Mouse (Mus musculus) fat pad, adult 2 months (tissue): Measurements from ENCODE around the gene Keap1.
"Not testable (repeated sequence)": the region's sequence is repeated elsewhere in the genome, so short reads cannot be mapped to it uniquely, and the experiment has no call there.

Experiments used
- DNase-seq: peaks from one replicate; pipeline ENCODE4 v3.0.0-alpha.2; 2011; ENCODE audit warnings: low read depth, low spot score; ENCODE audit errors: extremely low read depth

Gene Keap1

GRCm38 (mm10) chr9:21197981-21198380, 41.2 kb downstream of the Keap1 start:
- DNase-seq = no peak

GRCm38 (mm10) chr9:21196521-21197433, 42.4 kb downstream of the Keap1 start:
- no peak for DNase-seq

- DNase-seq = not testable (repeated sequence)
Observed at GRCm38 (mm10) chr9:21195736-21196505, 43.2 kb downstream of the Keap1 start.

- DNase-seq = no peak
Observed at GRCm38 (mm10) chr9:21194787-21195493, 44.2 kb downstream of the Keap1 start.

- no peak for DNase-seq
Observed at GRCm38 (mm10) chr9:21193786-21194185, 45.4 kb downstream of the Keap1 start.

- DNase-seq = no peak
Observed at GRCm38 (mm10) chr9:21190670-21191069, 48.5 kb downstream of the Keap1 start.

GRCm38 (mm10) chr9:21189905-21190304, 49.3 kb downstream of the Keap1 start:
- DNase-seq = no peak

GRCm38 (mm10) chr9:21185436-21185835, 53.7 kb downstream of the Keap1 start:
- no peak for DNase-seq

- DNase-seq = no peak
Observed at GRCm38 (mm10) chr9:21184733-21185132, 54.4 kb downstream of the Keap1 start.

- DNase-seq = no peak
Observed at GRCm38 (mm10) chr9:21183905-21184413, 55.2 kb downstream of the Keap1 start.

GRCm38 (mm10) chr9:21183421-21183820, 55.7 kb downstream of the Keap1 start:
- DNase-seq = no peak

GRCm38 (mm10) chr9:21181421-21182220, 57.5 kb downstream of the Keap1 start:
- no peak for DNase-seq

- DNase-seq = no peak
Observed at GRCm38 (mm10) chr9:21180841-21181240, 58.3 kb downstream of the Keap1 start.

- no peak for DNase-seq
Observed at GRCm38 (mm10) chr9:21180402-21180801, 58.8 kb downstream of the Keap1 start.
